In the genomic region with DNA sequence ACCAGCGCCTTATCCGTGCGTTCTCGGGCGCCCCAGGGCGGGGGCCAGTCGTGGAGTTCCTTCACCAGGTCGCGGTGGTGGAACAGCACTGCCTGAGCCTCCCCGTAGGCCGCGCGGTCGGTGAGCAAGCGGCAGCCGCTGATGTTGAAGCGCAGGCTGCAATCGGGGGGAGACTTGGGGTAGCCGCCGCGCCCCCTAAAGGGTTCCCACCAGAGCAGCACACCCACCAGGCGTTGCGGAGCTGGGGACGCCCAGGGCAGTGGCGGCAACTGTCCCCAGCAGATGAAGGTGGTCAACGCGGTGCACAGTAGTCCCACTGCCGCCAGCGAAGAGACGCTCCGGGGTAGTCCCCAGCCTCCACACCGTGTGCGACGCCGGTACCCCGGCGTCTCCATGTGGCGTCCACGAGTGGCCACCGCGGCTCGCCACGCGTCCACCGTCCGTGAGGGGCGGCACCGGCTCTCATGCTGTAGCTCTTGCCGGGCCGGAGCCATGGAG, we compare ENCODE assay signal across 8 mouse cellular contexts. TPM values are rescaled to one million over a fixed set of nuclear protein-coding genes. Genes with fewer than 3 reads are reported as not detected.
DNase-seq lines count a peak whose midpoint lies in the region; ATAC-seq and TF ChIP-seq lines count a peak whose summit lies in the region.

No protein-coding gene starts in this region.

- H3K9ac ChIP-seq in heart, embryonic 16.5 days (ENCODE audit: low read length) = peak overlapping the region; percentile 74
- peak overlapping the region; percentile 77 for H3K9ac ChIP-seq in limb, embryonic 11.5 days (ENCODE audit: low read length)
- peak overlapping the region; percentile 76 for H3K9ac ChIP-seq in midbrain, embryonic 16.5 days (ENCODE audit: low read depth, low read length)

- intact Hi-C loops in left cerebral cortex, adult 2 months (cut with DNase I) = no loop called here
- intact Hi-C loops in left cerebral cortex, postnatal 36 days (cut with DNase I) = no loop called here
- intact Hi-C loops in left cerebral cortex, postnatal 14 days (cut with DNase I) = no loop called here

- peak overlapping the region; percentile 32 for H3K4me3 ChIP-seq in left cerebral cortex, adult 2 months
- peak overlapping the region; percentile 64 for H3K4me3 ChIP-seq in brown adipose tissue, adult 24 weeks (ENCODE audit: insufficient read depth, low read depth, low read length)
- peak overlapping the region; percentile 64 for H3K4me3 ChIP-seq in heart, embryonic 16.5 days (ENCODE audit: low read length)
- H3K4me3 ChIP-seq in limb, embryonic 11.5 days (ENCODE audit: low read depth, low read length) = peak overlapping the region; percentile 58
- H3K4me3 ChIP-seq in midbrain, embryonic 16.5 days (ENCODE audit: low read depth, low read length) = peak overlapping the region; percentile 58

- H3K36me3 ChIP-seq in heart, embryonic 16.5 days (ENCODE audit: control insufficient read depth, insufficient read depth) = no peaks in the 10 kb centered on the region
- H3K36me3 ChIP-seq in limb, embryonic 11.5 days (ENCODE audit: control insufficient read depth, insufficient read depth, low read length) = no peaks in the 10 kb centered on the region
- no peaks in the 10 kb centered on the region for H3K36me3 ChIP-seq in midbrain, embryonic 16.5 days (ENCODE audit: control insufficient read depth, insufficient read depth, low read length)

- peak; percentile 68 for ATAC-seq in heart, embryonic 16.5 days (replicated peaks; ENCODE audit: extremely low read depth, insufficient read depth, low FRiP score)
- peak; percentile 81 for ATAC-seq in limb, embryonic 11.5 days (ENCODE audit: insufficient number of reproducible peaks, low FRiP score, low TSS enrichment, low read depth)
- peak; percentile 89 for ATAC-seq in midbrain, embryonic 16.5 days

- WGBS in heart, embryonic 16.5 days = under 1% methylated on average over 50 of the region's 50 CpGs
- WGBS in limb, embryonic 11.5 days = 2% methylated on average over 48 of the region's 50 CpGs
- under 1% methylated on average over 50 of the region's 50 CpGs for WGBS in midbrain, embryonic 16.5 days

- no peak for TF ChIP-seq CTCF in left cerebral cortex, adult 2 months (IDR thresholded peaks at IDR 0.05)

- H3K4me2 ChIP-seq in heart, embryonic 16.5 days (ENCODE audit: low read depth, low read length) = peak overlapping the region; percentile 85
- peak overlapping the region; percentile 90 for H3K4me2 ChIP-seq in limb, embryonic 11.5 days (ENCODE audit: low read depth, severe bottlenecking)
- peak overlapping the region; percentile 94 for H3K4me2 ChIP-seq in midbrain, embryonic 16.5 days (ENCODE audit: low read length)

- H3K27me3 ChIP-seq in heart, embryonic 16.5 days (ENCODE audit: control insufficient read depth, insufficient read depth, low read length) = 0 out of 2 replicates have a peak, but pooled peaks cover 5% of the 10 kb centered on the region
- H3K27me3 ChIP-seq in limb, embryonic 11.5 days (ENCODE audit: control insufficient read depth, insufficient read depth, low read length) = no peaks in the 10 kb centered on the region
- H3K27me3 ChIP-seq in midbrain, embryonic 16.5 days (ENCODE audit: control insufficient read depth, insufficient read depth, low read depth, low read length) = peaks cover 8% of the 10 kb centered on the region; the same call in 1 of the 2 replicates

- no peak overlapping the region for H3K27ac ChIP-seq in left cerebral cortex, adult 2 months
- no peak overlapping the region for H3K27ac ChIP-seq in brown adipose tissue, adult 24 weeks (replicated peaks; ENCODE audit: low read depth, low read length)
- no peak overlapping the region for H3K27ac ChIP-seq in heart, embryonic 16.5 days (ENCODE audit: low read length)
- no peak overlapping the region; the same call in 1 of the 2 replicates for H3K27ac ChIP-seq in limb, embryonic 11.5 days (replicated peaks; ENCODE audit: low read depth, low read length)
- no peak overlapping the region; the same call in 1 of the 2 replicates for H3K27ac ChIP-seq in midbrain, embryonic 16.5 days (ENCODE audit: low read length)

- peaks cover 3% of the 10 kb centered on the region; the same call in 1 of the 2 replicates for H3K4me1 ChIP-seq in brown adipose tissue, adult 24 weeks (ENCODE audit: control insufficient read depth, insufficient read depth, insufficient read length, low read length)
- peaks cover 5% of the 10 kb centered on the region for H3K4me1 ChIP-seq in heart, embryonic 16.5 days (ENCODE audit: control insufficient read depth, insufficient read depth, low read length)
- peaks cover 4% of the 10 kb centered on the region; the same call in 1 of the 2 replicates for H3K4me1 ChIP-seq in limb, embryonic 11.5 days (ENCODE audit: control insufficient read depth, insufficient read depth, low read length)
- peaks cover 8% of the 10 kb centered on the region; the same call in 1 of the 2 replicates for H3K4me1 ChIP-seq in midbrain, embryonic 16.5 days (ENCODE audit: control insufficient read depth, insufficient read depth, low read length)

- H3K9me3 ChIP-seq in heart, embryonic 16.5 days (replicated peaks; ENCODE audit: control insufficient read depth, low read length) = no peaks in the 10 kb centered on the region
- no peaks in the 10 kb centered on the region for H3K9me3 ChIP-seq in limb, embryonic 11.5 days (ENCODE audit: control insufficient read depth, low read length)
- no peaks in the 10 kb centered on the region for H3K9me3 ChIP-seq in midbrain, embryonic 16.5 days (replicated peaks; ENCODE audit: control insufficient read depth, low read length, poor library complexity, severe bottlenecking)

- no peak for DNase-seq in left cerebral cortex, adult 2 months (ENCODE audit: extremely low spot score in 1 of 2, low spot score in 2 of 2)
- no peak for DNase-seq in left cerebral cortex, postnatal 36 days (ENCODE audit: low spot score in 2 of 2)
- peak; percentile 80 for DNase-seq in limb, embryonic 11.5 days (ENCODE audit: low spot score)
- DNase-seq in thymus, postnatal 4 days = peak; percentile 67
- no peak for DNase-seq in left cerebral cortex, postnatal 14 days (ENCODE audit: low spot score in 2 of 2)

RNA-seq across cellular contexts. Expression of gene Fut4, which starts 0.6 kb away (rescaled TPM):
- under 1 TPM; 0.09 to 0.19 TPM for total RNA-seq in left cerebral cortex, adult 2 months (2021)
- total RNA-seq in left cerebral cortex, postnatal 36 days (2021) = under 1 TPM; 0.16 to 0.20 TPM
- 0.46 and 0.91 TPM in 2 replicates for polyA plus RNA-seq in brown adipose tissue, adult 24 weeks (2012; ENCODE audit: insufficient read depth, insufficient read length, missing spikeins)
- polyA plus RNA-seq in heart, embryonic 16.5 days (2015; fragmentation: Nextera tagmentation; extraction: Ambion mirVana) = 1.2 and 1.3 TPM in 2 replicates
- polyA plus RNA-seq in limb, embryonic 11.5 days (2014; fragmentation: Nextera tagmentation; extraction: Ambion mirVana) = 5.2 TPM in 2 replicates
- 1.7 and 2.0 TPM in 2 replicates for polyA plus RNA-seq in midbrain, embryonic 16.5 days (2015; fragmentation: Nextera tagmentation; extraction: Ambion mirVana)
- total RNA-seq in left cerebral cortex, postnatal 14 days (2021) = under 1 TPM; 0.36 to 0.55 TPM

RNA-seq across cellular contexts. Expression of gene Piwil4, which starts 11.0 kb away (rescaled TPM):
- total RNA-seq in left cerebral cortex, adult 2 months (2021) = not detected
- not detected for total RNA-seq in left cerebral cortex, postnatal 36 days (2021)
- polyA plus RNA-seq in brown adipose tissue, adult 24 weeks (2012; ENCODE audit: insufficient read depth, insufficient read length, missing spikeins) = not detected in 2 replicates
- 0.17 and 0.22 TPM in 2 replicates for polyA plus RNA-seq in heart, embryonic 16.5 days (2015; fragmentation: Nextera tagmentation; extraction: Ambion mirVana)
- 0.09 TPM in 1 of 2 replicates, not detected in the other for polyA plus RNA-seq in limb, embryonic 11.5 days (2014; fragmentation: Nextera tagmentation; extraction: Ambion mirVana)
- polyA plus RNA-seq in midbrain, embryonic 16.5 days (2015; fragmentation: Nextera tagmentation; extraction: Ambion mirVana) = 0.30 and 0.34 TPM in 2 replicates
- total RNA-seq in left cerebral cortex, postnatal 14 days (2021) = not detected

RNA-seq across cellular contexts. Expression of gene 1700012B09Rik, which starts 19.3 kb away (rescaled TPM):
- total RNA-seq in left cerebral cortex, adult 2 months (2021) = not detected
- total RNA-seq in left cerebral cortex, postnatal 36 days (2021) = not detected
- polyA plus RNA-seq in brown adipose tissue, adult 24 weeks (2012; ENCODE audit: insufficient read depth, insufficient read length, missing spikeins) = not detected in 2 replicates
- polyA plus RNA-seq in heart, embryonic 16.5 days (2015; fragmentation: Nextera tagmentation; extraction: Ambion mirVana) = 0.42 and 0.72 TPM in 2 replicates
- polyA plus RNA-seq in limb, embryonic 11.5 days (2014; fragmentation: Nextera tagmentation; extraction: Ambion mirVana) = not detected in 2 replicates
- polyA plus RNA-seq in midbrain, embryonic 16.5 days (2015; fragmentation: Nextera tagmentation; extraction: Ambion mirVana) = 3.6 and 4.5 TPM in 2 replicates
- total RNA-seq in left cerebral cortex, postnatal 14 days (2021) = under 1 TPM in 1 of 2 experiments, not detected in 1; 0.93 TPM

RNA-seq across cellular contexts. Expression of gene Mre11a, which starts 32.9 kb away (rescaled TPM):
- 10 to 100 TPM; 14.1 to 16.1 TPM for total RNA-seq in left cerebral cortex, adult 2 months (2021)
- total RNA-seq in left cerebral cortex, postnatal 36 days (2021) = 10 to 100 TPM in 1 of 2 experiments, 1 to 10 TPM in 1; 9.2 to 18.3 TPM
- 8.2 and 15.4 TPM in 2 replicates for polyA plus RNA-seq in brown adipose tissue, adult 24 weeks (2012; ENCODE audit: insufficient read depth, insufficient read length, missing spikeins)
- polyA plus RNA-seq in heart, embryonic 16.5 days (2015; fragmentation: Nextera tagmentation; extraction: Ambion mirVana) = 12.0 and 14.4 TPM in 2 replicates
- polyA plus RNA-seq in limb, embryonic 11.5 days (2014; fragmentation: Nextera tagmentation; extraction: Ambion mirVana) = 38.7 and 40.3 TPM in 2 replicates
- 10.5 and 13.1 TPM in 2 replicates for polyA plus RNA-seq in midbrain, embryonic 16.5 days (2015; fragmentation: Nextera tagmentation; extraction: Ambion mirVana)
- 10 to 100 TPM; 10.9 to 11.7 TPM for total RNA-seq in left cerebral cortex, postnatal 14 days (2021)

RNA-seq across cellular contexts. Expression of gene Ankrd49, which starts 33.1 kb away (rescaled TPM):
- 10 to 100 TPM; 12.0 to 14.2 TPM for total RNA-seq in left cerebral cortex, adult 2 months (2021)
- total RNA-seq in left cerebral cortex, postnatal 36 days (2021) = 10 to 100 TPM; 11.5 to 12.2 TPM
- 8.8 and 9.1 TPM in 2 replicates for polyA plus RNA-seq in brown adipose tissue, adult 24 weeks (2012; ENCODE audit: insufficient read depth, insufficient read length, missing spikeins)
- polyA plus RNA-seq in heart, embryonic 16.5 days (2015; fragmentation: Nextera tagmentation; extraction: Ambion mirVana) = 21.6 and 27.2 TPM in 2 replicates
- 50.0 and 53.4 TPM in 2 replicates for polyA plus RNA-seq in limb, embryonic 11.5 days (2014; fragmentation: Nextera tagmentation; extraction: Ambion mirVana)
- 27.9 and 30.9 TPM in 2 replicates for polyA plus RNA-seq in midbrain, embryonic 16.5 days (2015; fragmentation: Nextera tagmentation; extraction: Ambion mirVana)
- total RNA-seq in left cerebral cortex, postnatal 14 days (2021) = 10 to 100 TPM; 15.6 to 17.8 TPM

Comparison
In these comparisons a context has a peak if more than half of its experiments do, and no peak if none do; other contexts are left out.
1. DNase-seq: peak in limb, embryonic 11.5 days (single experiment) and thymus, postnatal 4 days (single experiment); none in left cerebral cortex, adult 2 months (0 of 2), left cerebral cortex, postnatal 36 days (0 of 2) and left cerebral cortex, postnatal 14 days (0 of 2).
2. Peak in every context shown above with its lines, with median percentiles within 50 percentile points of each other: H3K4me3 ChIP-seq, ATAC-seq, H3K4me2 ChIP-seq and H3K9ac ChIP-seq.